8 mouse cellular contexts compared by ENCODE assay signal in the genomic region with DNA sequence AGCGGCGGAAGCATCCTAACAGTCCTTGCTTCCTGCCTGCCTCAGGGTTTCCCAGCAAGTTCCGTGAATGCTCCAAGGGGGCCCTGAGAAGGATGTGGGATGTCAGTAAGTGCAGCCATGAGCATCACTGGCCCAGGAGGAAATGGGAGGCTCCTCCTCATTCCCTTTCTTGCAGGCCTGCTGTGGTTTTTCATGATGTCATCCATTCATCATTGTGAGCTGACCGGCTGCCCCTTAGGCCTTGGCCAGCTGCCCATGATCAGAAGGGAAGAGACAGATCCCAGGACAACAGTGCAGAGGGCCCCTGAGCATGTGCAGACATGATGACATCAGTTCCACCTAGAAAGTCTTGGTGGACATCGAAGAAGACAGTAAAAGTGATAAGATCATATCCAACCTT. TPM values are rescaled to one million over a fixed set of nuclear protein-coding genes. Genes with fewer than 3 reads are reported as not detected.
DNase-seq lines count a peak whose midpoint lies in the region; ATAC-seq and TF ChIP-seq lines count a peak whose summit lies in the region.
"Had no signal": no experiment of that assay in that cellular context is flagged by ENCODE, and none has a peak within 500 bp of the region (broad histone marks: within the 10 kb centered on the region; RNA-seq: fewer than 3 reads in every experiment).

A gene (plus strand): TSS at position 262 of the 400 bp plus-strand sequence.

- H3K79me3 ChIP-seq in C2C12 (ENCODE audit: low read depth), result no peaks in the 10 kb centered on the region

- H3K4me3 ChIP-seq in C2C12 (ENCODE audit: insufficient read depth, poor library complexity, severe bottlenecking), result peak within 1 kb of the TSS; percentile 18
- no peak within 1 kb of the TSS for H3K4me3 ChIP-seq in midbrain, embryonic 13.5 days (replicated peaks)

- WGBS in midbrain, embryonic 13.5 days, result 80% methylated on average over 5 of the region's 5 CpGs

- H3K27me3 ChIP-seq in C2C12 (ENCODE audit: control insufficient read depth, insufficient read depth, insufficient read length), result no peaks in the 10 kb centered on the region
- no peaks in the 10 kb centered on the region for H3K27me3 ChIP-seq in midbrain, embryonic 13.5 days

- ATAC-seq in midbrain, embryonic 13.5 days, result no peak

- H3ac ChIP-seq in C2C12 (ENCODE audit: control insufficient read depth, insufficient read length, low read depth), result no peak within 1 kb of the TSS

- H3K79me2 ChIP-seq in C2C12 (ENCODE audit: control insufficient read depth, insufficient read depth), result no peaks in the 10 kb centered on the region

- H3K36me3 ChIP-seq in C2C12 (ENCODE audit: control insufficient read depth, insufficient read depth), result no peaks in the 10 kb centered on the region
- no peaks in the 10 kb centered on the region for H3K36me3 ChIP-seq in midbrain, embryonic 13.5 days

- peak; percentile 99 for DNase-seq in 3T3-L1 (ENCODE audit: low read depth, low spot score)
- DNase-seq in gastrocnemius, postnatal 25 days, result peak; percentile 8
- DNase-seq in kidney, postnatal 25 days, result peak; percentile 33 to 59
- no peak for DNase-seq in urinary bladder, postnatal 25 days (ENCODE audit: low spot score)
- no peak for DNase-seq in cerebellum, postnatal 36 days

- no peak within 1 kb of the TSS for H3K4me2 ChIP-seq in midbrain, embryonic 13.5 days (replicated peaks)

- H3K27ac ChIP-seq in midbrain, embryonic 13.5 days, result no peak within 1 kb of the TSS

- no peak within 1 kb of the TSS for H3K9ac ChIP-seq in midbrain, embryonic 13.5 days (replicated peaks)

- no peaks in the 10 kb centered on the region for H3K4me1 ChIP-seq in midbrain, embryonic 13.5 days (replicated peaks)

- no peaks in the 10 kb centered on the region for H3K9me3 ChIP-seq in midbrain, embryonic 13.5 days

- no peak for TF ChIP-seq CTCF in C2C12 (IDR thresholded peaks at IDR 0.05; ENCODE audit: control insufficient read depth, insufficient read depth, insufficient read length)

TF ChIP-seq in C2C12, 6 proteins besides CTCF, POLR2A, EP300 and RAD21:
- no peak for TF ChIP-seq USF1 (IDR thresholded peaks at IDR 0.05; ENCODE audit: low read depth)
- no peak for TF ChIP-seq FOSL1 (IDR thresholded peaks at IDR 0.05; ENCODE audit: insufficient read depth, low read length, poor library complexity, severe bottlenecking)
- no peak for TF ChIP-seq MYOG (IDR thresholded peaks at IDR 0.05; ENCODE audit: control insufficient read depth, extremely low read depth, insufficient read length)
- TF ChIP-seq MYOD1 (IDR thresholded peaks at IDR 0.05; ENCODE audit: control insufficient read depth, insufficient read length, low read depth), result no peak
- no peak for TF ChIP-seq CEBPB (IDR thresholded peaks at IDR 0.05; ENCODE audit: low read depth)
- TF ChIP-seq MAX (IDR thresholded peaks at IDR 0.05), result no peak

RNA-seq across cellular contexts. Expression of the gene that starts here (rescaled TPM):
- 0.22 TPM for polyA plus RNA-seq in C2C12 (2012; fragmentation: generic; extraction: Trizol)
- not detected for total RNA-seq in gastrocnemius, postnatal 25 days (2021)
- polyA plus RNA-seq in midbrain, embryonic 13.5 days (2015; fragmentation: Nextera tagmentation; extraction: Ambion mirVana), result not detected in 2 replicates
- polyA plus RNA-seq: neural tube, embryonic 14.5 days had no signal

Comparison
In these comparisons a context has a peak if more than half of its experiments do, and no peak if none do; other contexts are left out.
1. Peak in DNase-seq in gastrocnemius, postnatal 25 days; RNA of the gene not detected or under 1 TPM.
2. DNase-seq: peak in 3T3-L1 (single experiment) and kidney, postnatal 25 days (2 of 2); none in urinary bladder, postnatal 25 days (single experiment) and cerebellum, postnatal 36 days (0 of 2).